Mouse (Mus musculus) bone marrow, adult 2 months (tissue): ENCODE results near the gene Mustn1. TPM values are rescaled to one million over a fixed set of nuclear protein-coding genes. Genes with fewer than 3 reads are reported as not detected.

Experiments
- H3K27ac ChIP-seq: fragments of 200-500 bp; 2 replicates; pipeline ENCODE4 v1.5.1; 2012; ENCODE audit warnings: low read depth, mild to moderate bottlenecking, control low read depth, inconsistent platforms, low read length; ENCODE audit not compliant: control insufficient read depth, poor library complexity, insufficient read depth
- H3K4me1 ChIP-seq: fragments of 200-500 bp; 2 replicates; pipeline ENCODE4 v1.6.1; 2011; ENCODE audit warnings: low read length; ENCODE audit not compliant: control insufficient read depth, insufficient read depth
- H3K4me3 ChIP-seq: fragments of 200-500 bp; replicated peaks from 2 replicates; pipeline ENCODE3; 2011; ENCODE audit warnings: mild to moderate bottlenecking, low read depth, low read length, control low read depth; ENCODE audit not compliant: control insufficient read depth
- CTCF ChIP-seq: fragments of 200-500 bp; IDR thresholded peaks from 2 replicates; pipeline ENCODE4 v1.5.1; 2011; ENCODE audit warnings: low read length, control low read depth; ENCODE audit not compliant: control insufficient read depth, insufficient read depth
- POLR2A ChIP-seq: fragments of 200-500 bp; IDR thresholded peaks from 2 replicates; pipeline ENCODE4 v1.6.1; 2011; ENCODE audit warnings: low read depth, mild to moderate bottlenecking, control low read depth, low read length, borderline replicate concordance; ENCODE audit not compliant: control insufficient read depth
- WGBS: fragments of 180-500 bp; shearing (Covaris S2); methylation state at CpG from one replicate; pipeline ENCODE4 v1.1.7; 2018; 5-methylcytosine and 5-hydroxymethylcytosine counted together
- polyA plus RNA-seq: library from polyadenylated mRNA; stranded (reverse); fragments of >200 nt; gene quantifications from 2 replicates; pipeline ENCODE4 v1.2.4, GENCODE M21; 2011; ENCODE audit warnings: low replicate concordance; ENCODE audit not compliant: missing spikeins, insufficient read depth, insufficient read length

The Mustn1 gene
- polyA plus RNA-seq, 1 experiment, result 4.9 TPM

DNA sequence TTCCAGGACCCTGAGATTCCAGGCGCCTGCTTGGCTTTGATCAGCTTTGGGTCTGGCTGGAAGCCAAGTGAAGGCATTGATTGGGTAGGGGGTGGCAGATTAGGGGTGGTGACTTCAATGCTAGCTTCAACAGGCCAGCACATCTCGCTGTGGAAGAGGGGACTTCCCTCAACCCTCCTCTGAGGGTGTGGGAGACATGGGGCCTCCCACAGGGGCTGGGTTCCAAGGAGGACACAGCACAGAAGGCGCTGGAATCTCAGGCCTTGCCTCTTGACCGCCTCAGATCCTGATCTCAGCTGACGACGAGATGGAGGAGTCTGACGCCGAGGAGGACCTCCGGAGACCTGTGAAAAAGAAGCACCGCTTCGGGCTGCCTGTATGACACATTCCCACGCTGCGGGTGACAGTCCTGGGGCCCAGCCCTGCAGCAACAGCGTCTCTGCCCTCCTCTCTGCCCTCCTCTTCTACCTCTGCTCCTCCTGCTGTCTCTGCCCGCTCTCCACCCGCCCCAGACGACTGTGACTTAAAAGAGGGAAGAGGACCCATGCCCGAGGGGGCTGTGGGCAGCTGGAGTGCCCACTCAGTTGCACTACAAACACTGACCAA lies 4.8 kb upstream of the Mustn1 start:
- Histone ChIP-seq H3K4me1 (peaks cover 7% of the 10 kb centered on the region), H3K4me3 (no peak overlapping the region), H3K27ac (peak overlapping the region; percentile 43)
- WGBS, result 71% methylated on average over 18 of the region's 18 CpGs
- TF ChIP-seq POLR2A, result no peak
- no peak for TF ChIP-seq CTCF

DNA sequence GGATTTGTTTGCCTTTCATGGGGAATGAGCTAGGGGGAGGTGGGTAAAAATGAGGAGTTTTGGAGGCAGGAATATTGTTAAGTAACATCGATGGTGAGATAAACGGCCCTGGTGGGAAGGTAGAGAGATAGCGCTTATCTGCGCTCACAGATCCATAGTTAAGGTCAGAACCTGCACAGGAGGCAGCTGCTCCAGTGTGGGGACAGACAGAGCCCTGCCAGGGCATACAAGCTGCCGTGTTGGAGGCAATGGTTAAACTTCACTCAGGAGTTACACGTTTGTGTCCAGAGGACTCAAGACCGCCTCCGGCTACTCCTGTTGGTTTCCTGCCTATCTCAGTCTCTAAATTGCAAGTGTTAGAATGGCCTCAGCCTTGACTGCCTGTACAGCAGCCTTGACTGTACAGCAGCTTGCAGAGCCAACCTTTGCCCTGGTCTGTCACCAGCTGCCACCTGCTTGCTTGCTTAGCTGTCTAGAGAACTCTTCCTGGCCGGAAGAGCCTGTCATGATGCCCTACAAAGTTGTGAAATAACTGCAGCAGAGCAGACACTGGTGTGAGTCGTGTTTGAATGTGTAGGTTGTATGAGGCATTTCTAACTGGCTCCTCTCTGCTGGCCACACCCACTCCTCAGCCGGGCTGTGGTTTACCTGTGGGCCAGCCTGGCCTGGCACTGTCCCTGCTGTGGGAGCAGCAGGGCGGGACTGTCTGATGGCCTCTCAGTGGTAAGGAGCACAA lies 3.7 kb upstream of the Mustn1 start:
- TF ChIP-seq CTCF (no peak), POLR2A (no peak)
- 49% methylated on average over 12 of the region's 12 CpGs for WGBS
- peaks cover 7% of the 10 kb centered on the region for H3K4me1 ChIP-seq
- H3K27ac ChIP-seq, result peak overlapping the region; percentile 77
- H3K4me3 ChIP-seq, result no peak overlapping the region

DNA sequence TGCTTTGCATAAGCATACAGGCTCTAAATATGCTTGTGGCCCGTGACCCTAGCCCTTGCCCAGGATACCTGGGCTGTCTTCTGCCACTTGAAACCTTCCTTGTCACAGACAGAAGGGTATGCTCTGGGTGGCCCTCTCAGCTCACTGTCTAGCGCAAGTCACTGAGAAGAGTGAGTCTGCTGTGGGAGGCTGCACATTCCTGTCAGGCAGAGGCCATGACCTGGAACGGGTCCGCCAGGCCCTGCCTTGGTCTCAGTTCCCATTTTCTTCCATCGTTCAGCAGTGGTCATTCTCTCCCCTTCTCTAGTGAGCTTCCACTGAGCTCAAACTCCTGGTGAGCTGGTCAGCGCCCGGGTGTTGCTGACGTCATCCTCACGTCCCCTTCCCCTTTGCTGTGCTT lies 3.0 kb upstream of the Mustn1 start:
- 51% methylated on average over 9 of the region's 9 CpGs for WGBS

DNA sequence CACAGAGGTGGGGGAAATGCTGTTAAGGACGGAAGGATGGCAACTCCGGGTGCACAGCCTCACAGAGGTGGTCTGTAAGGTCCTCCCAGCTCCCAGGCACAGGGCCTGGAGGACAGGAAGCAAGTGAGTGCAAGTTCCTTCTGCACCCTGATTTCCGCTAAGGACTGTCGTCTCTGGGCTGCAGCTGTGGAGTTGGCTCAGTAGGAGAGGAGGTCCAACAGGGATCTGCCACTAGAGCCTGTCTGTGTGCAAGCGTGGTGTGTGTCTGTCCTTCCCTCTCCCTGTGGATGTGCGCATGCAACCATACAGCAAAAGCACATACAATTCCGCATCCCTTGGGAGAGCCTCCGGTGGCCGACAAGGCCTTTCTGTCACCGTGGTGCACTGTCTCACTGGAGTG lies 2.5 kb upstream of the Mustn1 start:
- H3K27ac ChIP-seq, result peak overlapping the region; percentile 77
- H3K4me1 ChIP-seq, result peaks cover 4% of the 10 kb centered on the region
- 66% methylated on average over 10 of the region's 10 CpGs for WGBS
- TF ChIP-seq POLR2A (no peak), CTCF (peak; percentile 4; the same call in 1 of the 2 replicates)
- no peak overlapping the region for H3K4me3 ChIP-seq

More for the DNA sequence above, 3.0 kb upstream of the Mustn1 start:
- H3K4me1 ChIP-seq, result peaks cover 4% of the 10 kb centered on the region
- TF ChIP-seq POLR2A, result no peak
- peak overlapping the region; percentile 77 for H3K27ac ChIP-seq
- H3K4me3 ChIP-seq, result no peak overlapping the region

DNA sequence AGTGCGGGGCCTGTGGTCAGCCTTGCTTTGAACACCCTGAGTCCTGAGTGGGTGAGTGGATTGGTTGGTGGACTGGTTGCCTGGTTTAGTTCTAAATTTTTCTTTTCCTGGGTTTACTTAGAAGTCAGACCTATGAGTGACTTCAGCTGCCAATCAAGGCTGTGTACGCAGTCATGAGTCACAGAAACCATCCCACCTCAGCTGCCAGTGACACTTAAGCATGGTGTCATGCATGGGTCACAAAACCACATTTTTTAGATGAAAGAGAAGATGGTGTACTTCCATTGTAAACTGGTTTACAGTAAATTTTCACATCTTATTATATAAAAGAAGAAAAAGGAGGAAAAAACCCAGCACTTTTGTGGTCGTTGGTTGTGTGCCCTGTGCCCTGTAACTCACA lies 1.2 kb upstream of the Mustn1 start:
- Histone ChIP-seq H3K27ac (no peak overlapping the region), H3K4me3 (no peak overlapping the region), H3K4me1 (peaks cover 4% of the 10 kb centered on the region)
- TF ChIP-seq CTCF, result no peak
- TF ChIP-seq POLR2A, result no peak
- 85% methylated on average over 3 of the region's 3 CpGs for WGBS

DNA sequence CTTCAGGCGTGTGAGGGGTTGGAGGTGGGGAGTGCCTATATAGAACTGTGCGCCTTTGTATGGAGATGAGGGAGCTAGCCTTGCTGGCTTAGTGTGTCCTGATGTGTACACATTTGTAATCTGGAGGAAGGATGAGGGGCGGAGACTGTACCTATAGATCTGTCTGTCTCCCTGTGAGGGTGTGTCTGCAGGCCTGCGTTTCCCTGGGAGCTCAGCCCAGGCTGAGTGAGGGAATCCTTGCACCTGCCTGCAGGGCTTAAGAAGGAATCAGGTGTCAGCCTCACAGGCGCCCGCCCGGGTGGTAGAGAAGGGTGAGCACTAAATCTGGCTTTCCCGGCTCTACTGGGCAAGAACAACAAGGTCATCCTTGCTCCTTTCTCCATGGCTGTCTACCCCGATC lies 794 bp downstream of the Mustn1 start:
- WGBS, result 84% methylated on average over 9 of the region's 9 CpGs
- H3K4me1 ChIP-seq, result peaks cover 4% of the 10 kb centered on the region
- TF ChIP-seq CTCF, result no peak
- no peak for TF ChIP-seq POLR2A

DNA sequence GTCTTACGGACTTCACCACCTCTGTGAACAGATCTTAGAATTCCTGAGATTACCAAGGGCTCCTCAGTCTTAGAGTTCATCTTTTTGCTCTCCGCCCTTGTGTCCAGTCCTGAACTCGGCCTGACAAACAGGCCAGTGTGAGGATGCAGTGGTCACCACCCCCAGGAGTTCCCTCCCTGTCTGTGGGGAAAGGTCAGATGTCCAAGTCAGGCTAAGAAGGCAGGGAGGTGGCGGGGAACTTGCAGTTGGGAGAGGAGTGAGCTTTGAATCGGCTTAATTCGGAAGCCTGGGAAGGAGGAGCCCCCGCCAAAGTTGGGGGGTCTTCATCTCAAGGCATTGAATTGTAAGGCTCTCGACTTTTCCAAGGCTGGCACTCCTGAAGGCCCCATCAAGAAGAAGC lies 1.3 kb downstream of the Mustn1 start:
- Histone ChIP-seq H3K4me3 (no peak overlapping the region), H3K27ac (no peak overlapping the region), H3K4me1 (peaks cover 4% of the 10 kb centered on the region)
- no peak for TF ChIP-seq CTCF
- TF ChIP-seq POLR2A, result no peak
- 85% methylated on average over 8 of the region's 8 CpGs for WGBS

More for the DNA sequence above, 794 bp downstream of the Mustn1 start:
- Histone ChIP-seq H3K27ac (no peak overlapping the region), H3K4me3 (no peak overlapping the region)

DNA sequence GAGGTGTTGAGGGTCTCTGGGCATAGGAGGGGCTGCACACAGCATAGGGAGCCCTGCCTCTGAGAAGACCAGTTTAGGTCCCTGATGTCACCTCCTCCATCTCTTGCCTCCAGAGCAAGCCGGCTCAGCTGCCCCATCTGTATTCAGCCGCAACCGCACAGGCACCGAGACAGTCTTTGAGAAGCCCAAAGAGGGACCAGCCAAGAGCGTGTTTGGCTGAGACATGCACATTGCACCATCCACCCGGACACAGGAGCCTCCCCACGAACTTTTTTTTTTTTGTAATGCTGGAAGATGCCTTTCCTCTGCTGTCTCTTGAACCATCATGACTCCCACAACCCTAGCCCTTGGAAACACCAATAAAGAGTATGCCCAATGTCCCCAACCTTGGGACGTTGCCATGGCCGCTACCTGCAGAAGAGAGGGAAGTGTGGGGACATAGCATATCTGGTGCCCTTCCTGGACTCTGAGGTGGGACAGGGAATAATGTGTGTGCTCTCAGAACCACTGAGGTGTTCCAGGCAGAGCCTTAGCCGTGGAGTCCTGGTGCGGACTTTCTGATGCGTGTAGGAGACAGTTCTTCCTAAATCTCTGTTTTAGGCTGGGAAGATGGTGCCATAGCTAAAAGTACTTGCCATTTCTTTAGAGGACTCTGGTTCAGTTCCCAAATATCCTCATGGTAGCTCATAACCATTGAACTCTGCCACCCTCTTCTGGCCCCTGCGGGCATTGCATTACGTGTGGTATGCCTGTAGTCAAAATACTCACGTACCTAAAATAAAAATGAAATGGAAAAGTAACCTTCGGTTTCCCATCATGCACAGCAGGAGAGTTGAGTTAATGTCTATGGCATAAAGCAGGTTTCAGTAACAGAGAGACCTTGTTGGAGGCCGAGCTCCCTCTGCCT lies 2.1 kb downstream of the Mustn1 start:
- WGBS, result 71% methylated on average over 17 of the region's 17 CpGs
- Histone ChIP-seq H3K27ac (no peak overlapping the region), H3K4me3 (no peak overlapping the region), H3K4me1 (peaks cover 2% of the 10 kb centered on the region)
- peak; percentile 55 for TF ChIP-seq CTCF
- TF ChIP-seq POLR2A, result no peak
